Mouse (Mus musculus) C2C12 (cell line): Measurements from ENCODE around the gene Ccnd1. TPM values are rescaled to one million over a fixed set of nuclear protein-coding genes. Genes with fewer than 3 reads are reported as not detected.

Experiments
- H3K27me3 ChIP-seq: one replicate; pipeline ENCODE4 v1.6.1; 2011; ENCODE audit not compliant: control insufficient read depth, insufficient read depth, insufficient read length
- H3K36me3 ChIP-seq: one replicate; pipeline ENCODE4 v1.6.1; 2011; ENCODE audit not compliant: control insufficient read depth, insufficient read depth
- H3K4me3 ChIP-seq: one replicate; pipeline ENCODE4 v1.5.1; 2011; ENCODE audit warnings: mild to moderate bottlenecking, control low read depth; ENCODE audit not compliant: poor library complexity, insufficient read depth, severe bottlenecking
- H3K79me2 ChIP-seq: one replicate; pipeline ENCODE4 v1.6.1; 2011; ENCODE audit not compliant: control insufficient read depth, insufficient read depth
- H3K79me3 ChIP-seq: one replicate; pipeline ENCODE4 v1.6.1; 2011; ENCODE audit warnings: low read depth, control low read depth
- H3ac ChIP-seq: one replicate; pipeline ENCODE3; 2011; ENCODE audit warnings: low read depth; ENCODE audit not compliant: control insufficient read depth, insufficient read length
- CEBPB ChIP-seq: IDR thresholded peaks from one replicate; pipeline ENCODE4 v1.6.1; 2011; ENCODE audit warnings: low read depth, mild to moderate bottlenecking, control low read depth, moderate library complexity
- CTCF ChIP-seq: IDR thresholded peaks from one replicate; pipeline ENCODE4 v1.5.1; 2011; ENCODE audit not compliant: control insufficient read depth, insufficient read depth, insufficient read length
- FOSL1 ChIP-seq: IDR thresholded peaks from one replicate; pipeline ENCODE4 v1.8.0; 2011; ENCODE audit warnings: mild to moderate bottlenecking, low read length; ENCODE audit not compliant: poor library complexity, insufficient read depth, severe bottlenecking
- MAX ChIP-seq: IDR thresholded peaks from one replicate; pipeline ENCODE4 v1.6.1; 2011; ENCODE audit warnings: mild to moderate bottlenecking, control low read depth
- MYOD1 ChIP-seq: IDR thresholded peaks from one replicate; pipeline ENCODE4 v1.6.1; 2011; ENCODE audit warnings: low read depth; ENCODE audit not compliant: control insufficient read depth, insufficient read length
- MYOG ChIP-seq: IDR thresholded peaks from one replicate; pipeline ENCODE4 v1.6.1; 2011; ENCODE audit not compliant: control insufficient read depth, insufficient read length; ENCODE audit errors: extremely low read depth
- USF1 ChIP-seq: IDR thresholded peaks from one replicate; pipeline ENCODE4 v1.6.1; 2011; ENCODE audit warnings: low read depth, mild to moderate bottlenecking, control low read depth, moderate library complexity
- polyA plus RNA-seq: library from polyadenylated mRNA; unstranded; fragments of >200 nt; fragmentation: generic; extraction: Trizol; gene quantifications from one replicate; pipeline ENCODE4 v1.2.1, GENCODE M21; 2012; ENCODE audit warnings: missing spikeins

The Ccnd1 gene
- polyA plus RNA-seq, 1 experiment = 196 TPM

- Histone ChIP-seq H3K79me3 (peaks cover 48% of the 10 kb centered on the region), H3ac (peak overlapping the region; percentile 78), H3K36me3 (peaks cover 43% of the 10 kb centered on the region), H3K27me3 (no peaks in the 10 kb centered on the region), H3K79me2 (peaks cover 63% of the 10 kb centered on the region), H3K4me3 (peak overlapping the region; percentile 89)
- TF ChIP-seq MYOG (no peak), MAX (no peak), USF1 (no peak)
Measured at GRCm38 (mm10) chr7:144937899-144938517, 1.7 kb downstream of the Ccnd1 start.

GRCm38 (mm10) chr7:144937490-144937889 lies 2.2 kb downstream of the Ccnd1 start:
- H3K36me3 ChIP-seq = peaks cover 49% of the 10 kb centered on the region
- H3K4me3 ChIP-seq = peak overlapping the region; percentile 89
- peaks cover 63% of the 10 kb centered on the region for H3K79me2 ChIP-seq
- peak; percentile 94 for TF ChIP-seq CTCF
- no peak for TF ChIP-seq FOSL1
- H3ac ChIP-seq = peak overlapping the region; percentile 78
- H3K27me3 ChIP-seq = no peaks in the 10 kb centered on the region
- peaks cover 48% of the 10 kb centered on the region for H3K79me3 ChIP-seq

- Histone ChIP-seq H3K27me3 (no peaks in the 10 kb centered on the region), H3K79me3 (peaks cover 48% of the 10 kb centered on the region), H3K36me3 (peaks cover 59% of the 10 kb centered on the region), H3K79me2 (peaks cover 68% of the 10 kb centered on the region), H3K4me3 (peak overlapping the region; percentile 89), H3ac (peak overlapping the region; percentile 33)
- TF ChIP-seq MYOD1 (no peak), FOSL1 (no peak), USF1 (no peak), MYOG (no peak), MAX (no peak), CTCF (no peak), CEBPB (no peak)
Measured at GRCm38 (mm10) chr7:144936311-144936880, 3.3 kb downstream of the Ccnd1 start.

GRCm38 (mm10) chr7:144935563-144935962 lies 4.2 kb downstream of the Ccnd1 start:
- Histone ChIP-seq H3ac (peak overlapping the region; percentile 33), H3K36me3 (peaks cover 67% of the 10 kb centered on the region), H3K4me3 (no peak overlapping the region), H3K79me3 (peaks cover 48% of the 10 kb centered on the region), H3K79me2 (peaks cover 68% of the 10 kb centered on the region), H3K27me3 (no peaks in the 10 kb centered on the region)
- TF ChIP-seq MYOG (no peak), FOSL1 (no peak), CEBPB (no peak), MYOD1 (no peak), MAX (no peak), CTCF (no peak), USF1 (no peak)

GRCm38 (mm10) chr7:144934901-144935300 lies 4.8 kb downstream of the Ccnd1 start:
- Histone ChIP-seq H3K79me3 (peaks cover 48% of the 10 kb centered on the region), H3K36me3 (peaks cover 67% of the 10 kb centered on the region), H3K27me3 (no peaks in the 10 kb centered on the region), H3ac (no peak overlapping the region), H3K4me3 (no peak overlapping the region), H3K79me2 (peaks cover 68% of the 10 kb centered on the region)
- TF ChIP-seq MYOD1 = peak; percentile 86
- no peak for TF ChIP-seq MAX
- no peak for TF ChIP-seq USF1

GRCm38 (mm10) chr7:144933796-144934195 lies 5.9 kb downstream of the Ccnd1 start:
- peaks cover 59% of the 10 kb centered on the region for H3K79me2 ChIP-seq
- TF ChIP-seq FOSL1 (no peak), MYOG (no peak)
- no peak overlapping the region for H3K4me3 ChIP-seq
- peaks cover 41% of the 10 kb centered on the region for H3K79me3 ChIP-seq
- H3K27me3 ChIP-seq = no peaks in the 10 kb centered on the region
- H3K36me3 ChIP-seq = peaks cover 67% of the 10 kb centered on the region
- no peak overlapping the region for H3ac ChIP-seq
